Mouse (Mus musculus) lung, embryonic 16.5 days (tissue): ENCODE data around the gene Llph. TPM values are rescaled to one million over a fixed set of nuclear protein-coding genes. Genes with fewer than 3 reads are reported as not detected.

Source experiments
- ATAC-seq: fragments of 200-750 bp; cut with Nextera tagmentation; 2 replicates; pipeline ENCODE4 v1.8.0; 2017; ENCODE audit warnings: low read depth, mild to moderate bottlenecking, moderate library complexity
- H3K27ac ChIP-seq: fragments of 300-500 bp; sonication (generic); 2 replicates; pipeline ENCODE4 v1.5.1; 2014; ENCODE audit warnings: mild to moderate bottlenecking, control low read depth, low read length
- H3K27me3 ChIP-seq: fragments of 300-500 bp; sonication (generic); 2 replicates; pipeline ENCODE4 v1.6.1; 2014; ENCODE audit warnings: low read depth, low read length, mixed read lengths; ENCODE audit not compliant: control insufficient read depth, insufficient read depth
- H3K36me3 ChIP-seq: fragments of 300-500 bp; sonication (generic); 2 replicates; pipeline ENCODE4 v1.6.1; 2014; ENCODE audit warnings: low read length; ENCODE audit not compliant: control insufficient read depth, insufficient read depth
- H3K4me1 ChIP-seq: fragments of 300-500 bp; sonication (generic); replicated peaks from 2 replicates; pipeline ENCODE4 v1.6.1; 2014; ENCODE audit warnings: low read length, mixed read lengths; ENCODE audit not compliant: control insufficient read depth, insufficient read depth
- H3K4me2 ChIP-seq: fragments of 300-500 bp; sonication (generic); 2 replicates; pipeline ENCODE4 v1.6.1; 2014; ENCODE audit warnings: low read depth, low read length, control low read depth
- H3K4me3 ChIP-seq: fragments of 300-500 bp; sonication (generic); 2 replicates; pipeline ENCODE4 v1.5.1; 2014; ENCODE audit warnings: mild to moderate bottlenecking, low read length, control low read depth
- H3K9ac ChIP-seq: fragments of 300-500 bp; sonication (generic); 2 replicates; pipeline ENCODE4 v1.6.1; 2014; ENCODE audit warnings: low read length, control low read depth
- H3K9me3 ChIP-seq: fragments of 300-500 bp; sonication (generic); 2 replicates; pipeline ENCODE4 v1.6.1; 2016; ENCODE audit warnings: low read length; ENCODE audit not compliant: control insufficient read depth
- WGBS: fragments of 180-500 bp; shearing (Covaris S2); extraction: QIAGEN DNeasy Blood & Tissue Kit; methylation state at CpG from one replicate; pipeline ENCODE4 v1.1.7; 2014; 5-methylcytosine and 5-hydroxymethylcytosine counted together
- polyA plus RNA-seq: library from polyadenylated mRNA; unstranded; fragments of >200 nt; fragmentation: Nextera tagmentation; extraction: Ambion mirVana; gene quantifications from 2 replicates; pipeline ENCODE4 v1.2.1, GENCODE M21; 2015

Llph gene
- polyA plus RNA-seq, 1 experiment from 2014 or later: 46.2 TPM

GRCm38 (mm10) chr10:120238241-120238640 lies 11.4 kb downstream of the Llph start:
- ATAC-seq: no peak
- Histone ChIP-seq H3K9ac (no peak overlapping the region), H3K4me2 (no peak overlapping the region), H3K9me3 (no peaks in the 10 kb centered on the region), H3K4me3 (no peak overlapping the region), H3K27me3 (peaks cover 6% of the 10 kb centered on the region; the same call in 1 of the 2 replicates), H3K27ac (no peak overlapping the region), H3K36me3 (no peaks in the 10 kb centered on the region), H3K4me1 (peaks cover 4% of the 10 kb centered on the region; the same call in 1 of the 2 replicates)
- 89% methylated on average over 8 of the region's 8 CpGs for whole genome bisulfite sequencing

GRCm38 (mm10) chr10:120239476-120239875 lies 12.6 kb downstream of the Llph start:
- Histone ChIP-seq H3K9ac (no peak overlapping the region), H3K4me3 (no peak overlapping the region), H3K4me2 (no peak overlapping the region), H3K36me3 (no peaks in the 10 kb centered on the region), H3K27me3 (peaks cover 6% of the 10 kb centered on the region; the same call in 1 of the 2 replicates), H3K4me1 (no peaks in the 10 kb centered on the region), H3K9me3 (no peaks in the 10 kb centered on the region), H3K27ac (no peak overlapping the region)
- no peak for ATAC-seq
- 54% methylated on average over 6 of the region's 6 CpGs for WGBS

GRCm38 (mm10) chr10:120242421-120242820 lies 15.6 kb downstream of the Llph start:
- no peaks in the 10 kb centered on the region for H3K36me3 ChIP-seq
- H3K9ac ChIP-seq: no peak overlapping the region
- WGBS: 42% methylated on average over 6 of the region's 6 CpGs
- H3K27ac ChIP-seq: no peak overlapping the region
- no peaks in the 10 kb centered on the region for H3K4me1 ChIP-seq
- ATAC-seq: no peak
- no peak overlapping the region for H3K4me2 ChIP-seq
- H3K27me3 ChIP-seq: peaks cover 6% of the 10 kb centered on the region; the same call in 1 of the 2 replicates
- no peak overlapping the region for H3K4me3 ChIP-seq
- no peaks in the 10 kb centered on the region for H3K9me3 ChIP-seq

GRCm38 (mm10) chr10:120245681-120246080 lies 18.8 kb downstream of the Llph start:
- no peak overlapping the region for H3K4me2 ChIP-seq

GRCm38 (mm10) chr10:120246994-120247750 lies 20.3 kb downstream of the Llph start:
- Histone ChIP-seq H3K4me3 (no peak overlapping the region), H3K9me3 (no peaks in the 10 kb centered on the region), H3K36me3 (no peaks in the 10 kb centered on the region), H3K27me3 (no peaks in the 10 kb centered on the region), H3K9ac (no peak overlapping the region), H3K4me2 (no peak overlapping the region), H3K27ac (no peak overlapping the region), H3K4me1 (no peaks in the 10 kb centered on the region)
- no peak for ATAC-seq
- 30% methylated on average over 9 of the region's 9 CpGs for WGBS

More at GRCm38 (mm10) chr10:120245681-120246080, 18.8 kb downstream of the Llph start:
- no peak overlapping the region for H3K4me3 ChIP-seq
- no peaks in the 10 kb centered on the region for H3K4me1 ChIP-seq
- no peaks in the 10 kb centered on the region for H3K9me3 ChIP-seq
- WGBS: 57% methylated on average over 5 of the region's 5 CpGs
- H3K36me3 ChIP-seq: no peaks in the 10 kb centered on the region
- no peaks in the 10 kb centered on the region for H3K27me3 ChIP-seq
- ATAC-seq: no peak
- no peak overlapping the region for H3K27ac ChIP-seq
- H3K9ac ChIP-seq: no peak overlapping the region

GRCm38 (mm10) chr10:120250911-120251683 lies 24.2 kb downstream of the Llph start:
- H3K4me1 ChIP-seq: peaks cover 5% of the 10 kb centered on the region
- H3K27me3 ChIP-seq: no peaks in the 10 kb centered on the region
- H3K27ac ChIP-seq: no peak overlapping the region
- H3K36me3 ChIP-seq: no peaks in the 10 kb centered on the region
- H3K4me3 ChIP-seq: no peak overlapping the region
- H3K9me3 ChIP-seq: no peaks in the 10 kb centered on the region
- no peak overlapping the region for H3K9ac ChIP-seq
- no peak overlapping the region for H3K4me2 ChIP-seq
- ATAC-seq: no peak
- WGBS: 49% methylated on average over 11 of the region's 11 CpGs

GRCm38 (mm10) chr10:120251791-120252190 lies 24.9 kb downstream of the Llph start:
- Histone ChIP-seq H3K27ac (no peak overlapping the region), H3K4me2 (no peak overlapping the region), H3K36me3 (no peaks in the 10 kb centered on the region), H3K9ac (no peak overlapping the region), H3K4me3 (no peak overlapping the region), H3K9me3 (no peaks in the 10 kb centered on the region), H3K4me1 (peaks cover 5% of the 10 kb centered on the region), H3K27me3 (no peaks in the 10 kb centered on the region)
- 89% methylated on average over 4 of the region's 4 CpGs for WGBS
- ATAC-seq: no peak

GRCm38 (mm10) chr10:120252800-120253199 lies 25.9 kb downstream of the Llph start:
- Histone ChIP-seq H3K4me1 (peaks cover 5% of the 10 kb centered on the region), H3K4me2 (peak overlapping the region; percentile 12), H3K27me3 (no peaks in the 10 kb centered on the region), H3K27ac (no peak overlapping the region), H3K36me3 (no peaks in the 10 kb centered on the region), H3K9me3 (no peaks in the 10 kb centered on the region), H3K4me3 (no peak overlapping the region), H3K9ac (no peak overlapping the region)
- 22% methylated on average over 8 of the region's 8 CpGs for WGBS
- ATAC-seq: no peak

- Histone ChIP-seq H3K4me2 (no peak overlapping the region), H3K27ac (no peak overlapping the region), H3K9me3 (no peaks in the 10 kb centered on the region), H3K4me1 (peaks cover 5% of the 10 kb centered on the region), H3K36me3 (no peaks in the 10 kb centered on the region), H3K4me3 (no peak overlapping the region), H3K9ac (peak overlapping the region; percentile 18; the same call in 1 of the 2 replicates), H3K27me3 (no peaks in the 10 kb centered on the region)
- WGBS: 13% methylated on average over 11 of the region's 11 CpGs
- no peak for ATAC-seq
Measured at GRCm38 (mm10) chr10:120257231-120257630, 30.4 kb downstream of the Llph start.
